Mouse (Mus musculus) adrenal gland, postnatal 36 days (tissue): ENCODE measurements around the gene Castor2. TPM values are rescaled to one million over a fixed set of nuclear protein-coding genes. Genes with fewer than 3 reads are reported as not detected.

Experiments
- DNase-seq, 2 experiments: peaks; one replicate each; pipeline ENCODE4 v3.0.0; 2021; ENCODE audit warnings: mixed read lengths in 1 of 2
- total RNA-seq, 2 experiments: library from RNA; stranded (reverse); gene quantifications; 2 replicates each; pipeline ENCODE4 v1.2.3; 2021

The Castor2 gene
- total RNA-seq, 2 experiments from 2014 or later, result 12.1 TPM

DNA sequence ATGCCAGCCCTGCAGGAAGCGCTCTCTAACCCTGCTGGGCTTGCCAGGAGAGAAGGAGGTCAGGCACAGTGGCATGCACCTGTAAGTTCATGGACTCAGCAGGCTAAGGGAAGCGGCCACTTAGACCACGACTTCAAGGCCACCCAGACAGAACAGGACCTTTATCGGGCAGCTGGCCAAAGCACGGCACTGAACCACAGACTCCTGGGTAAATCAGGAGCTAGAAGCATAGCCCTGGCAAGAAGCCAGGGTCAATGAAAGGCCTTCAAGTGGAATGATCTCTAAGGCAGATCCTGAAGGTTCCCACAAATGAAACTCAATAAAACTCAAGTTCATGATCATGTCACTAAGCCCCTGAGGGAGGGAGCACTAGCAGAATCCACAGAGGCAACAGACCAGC lies 65.2 kb downstream of the Castor2 start:
- DNase-seq, result peak; percentile 68 to 79

- no peak for DNase-seq
Measured at GRCm38 (mm10) chr5:134166642-134167041, 67.1 kb downstream of the Castor2 start.

- no peak for DNase-seq
Measured at GRCm38 (mm10) chr5:134168033-134168432, 68.5 kb downstream of the Castor2 start.

DNA sequence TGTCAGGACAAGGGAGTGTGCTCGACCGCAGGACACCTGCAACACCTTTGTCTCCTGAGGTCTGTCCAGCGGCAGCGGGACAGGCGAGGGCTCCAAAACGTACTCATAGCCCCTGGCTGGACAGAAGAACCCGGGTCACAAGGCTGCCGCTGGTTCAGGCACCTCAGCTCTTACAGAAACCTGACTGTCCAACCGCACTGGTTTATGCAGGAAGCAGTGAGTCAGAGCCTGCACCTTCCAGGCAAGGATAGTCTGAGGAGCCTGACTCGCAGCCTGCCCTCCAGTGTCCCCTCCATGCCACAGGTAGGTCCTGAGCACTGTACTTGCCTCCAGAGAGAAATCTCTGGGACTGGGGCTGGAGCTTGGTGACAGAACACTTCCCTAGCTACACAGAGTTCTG lies 69.7 kb downstream of the Castor2 start:
- no peak for DNase-seq

- DNase-seq, result no peak
Measured at GRCm38 (mm10) chr5:134170167-134170566, 70.7 kb downstream of the Castor2 start.

- peak; percentile 50 to 56 for DNase-seq
Measured at GRCm38 (mm10) chr5:134173206-134173605, 73.7 kb downstream of the Castor2 start.

GRCm38 (mm10) chr5:134175696-134176095 lies 76.2 kb downstream of the Castor2 start:
- DNase-seq, result peak; percentile 21 to 27

- DNase-seq, result peak; percentile 88
Measured at GRCm38 (mm10) chr5:134176169-134176881, 76.8 kb downstream of the Castor2 start, which contains the start of gene Rcc1l. Rcc1l (minus strand) TSS chr5:134176774.

DNA sequence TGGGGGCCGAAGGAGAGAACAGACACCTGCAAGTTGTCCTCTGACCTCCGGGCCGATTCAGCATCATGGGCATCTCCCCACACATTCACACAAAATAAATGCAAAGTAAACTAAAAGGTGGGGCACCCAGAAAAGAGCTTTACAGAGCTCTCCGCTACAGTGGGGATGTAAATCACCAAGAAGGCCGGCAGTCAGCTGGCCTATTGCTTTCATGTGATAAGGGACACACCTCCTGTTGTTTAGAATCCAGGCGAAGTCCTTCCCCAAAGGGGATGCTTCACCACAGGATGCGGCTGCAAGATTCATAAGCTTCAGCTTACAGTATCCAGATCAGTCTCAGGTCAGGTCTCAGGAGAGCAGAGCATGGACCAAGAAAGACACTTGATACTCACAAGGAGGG lies 79.0 kb downstream of the Castor2 start:
- no peak for DNase-seq

DNA sequence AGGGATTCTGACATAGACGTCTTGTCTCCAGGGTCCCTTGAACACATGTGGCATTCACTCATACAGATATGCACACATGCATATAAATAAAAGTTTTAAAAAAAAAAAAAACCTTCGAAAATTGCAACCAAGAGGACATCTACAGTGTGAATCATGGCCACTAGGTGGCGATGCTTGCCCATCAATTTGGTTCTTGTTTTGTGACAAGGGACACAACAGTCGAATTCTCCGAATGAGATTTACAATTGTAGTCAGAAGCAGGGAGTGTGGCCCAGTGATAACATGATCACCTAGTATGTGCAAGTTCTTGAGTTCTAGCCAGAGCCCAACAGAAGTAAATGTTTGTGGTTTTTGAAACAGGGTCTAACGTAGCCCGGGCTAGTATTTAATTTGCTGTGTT lies 80.4 kb downstream of the Castor2 start:
- DNase-seq, result peak; percentile 83 to 84

GRCm38 (mm10) chr5:134182172-134182571 lies 82.7 kb downstream of the Castor2 start:
- no peak for DNase-seq

DNA sequence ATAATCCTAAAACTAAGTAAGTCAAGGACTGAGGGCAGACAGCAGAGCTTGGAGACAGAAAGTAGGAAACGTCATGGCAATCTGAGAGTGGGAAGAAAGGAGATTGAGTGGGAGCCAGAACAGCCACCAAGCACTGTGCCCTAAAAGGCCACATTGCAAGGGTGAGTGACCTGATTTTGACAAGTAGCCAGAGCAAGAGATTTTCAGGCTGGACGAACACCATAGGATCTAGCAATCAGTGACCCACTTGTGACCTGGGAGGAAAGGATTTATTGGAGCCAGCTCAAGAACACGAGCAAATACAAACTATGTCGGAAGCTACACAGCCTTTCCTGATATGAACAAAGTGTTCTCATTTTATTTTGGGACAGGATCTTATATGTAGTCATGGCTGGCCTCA lies 83.2 kb downstream of the Castor2 start:
- DNase-seq, result peak; percentile 51 to 53

GRCm38 (mm10) chr5:134183162-134183561 lies 83.7 kb downstream of the Castor2 start:
- no peak for DNase-seq

DNA sequence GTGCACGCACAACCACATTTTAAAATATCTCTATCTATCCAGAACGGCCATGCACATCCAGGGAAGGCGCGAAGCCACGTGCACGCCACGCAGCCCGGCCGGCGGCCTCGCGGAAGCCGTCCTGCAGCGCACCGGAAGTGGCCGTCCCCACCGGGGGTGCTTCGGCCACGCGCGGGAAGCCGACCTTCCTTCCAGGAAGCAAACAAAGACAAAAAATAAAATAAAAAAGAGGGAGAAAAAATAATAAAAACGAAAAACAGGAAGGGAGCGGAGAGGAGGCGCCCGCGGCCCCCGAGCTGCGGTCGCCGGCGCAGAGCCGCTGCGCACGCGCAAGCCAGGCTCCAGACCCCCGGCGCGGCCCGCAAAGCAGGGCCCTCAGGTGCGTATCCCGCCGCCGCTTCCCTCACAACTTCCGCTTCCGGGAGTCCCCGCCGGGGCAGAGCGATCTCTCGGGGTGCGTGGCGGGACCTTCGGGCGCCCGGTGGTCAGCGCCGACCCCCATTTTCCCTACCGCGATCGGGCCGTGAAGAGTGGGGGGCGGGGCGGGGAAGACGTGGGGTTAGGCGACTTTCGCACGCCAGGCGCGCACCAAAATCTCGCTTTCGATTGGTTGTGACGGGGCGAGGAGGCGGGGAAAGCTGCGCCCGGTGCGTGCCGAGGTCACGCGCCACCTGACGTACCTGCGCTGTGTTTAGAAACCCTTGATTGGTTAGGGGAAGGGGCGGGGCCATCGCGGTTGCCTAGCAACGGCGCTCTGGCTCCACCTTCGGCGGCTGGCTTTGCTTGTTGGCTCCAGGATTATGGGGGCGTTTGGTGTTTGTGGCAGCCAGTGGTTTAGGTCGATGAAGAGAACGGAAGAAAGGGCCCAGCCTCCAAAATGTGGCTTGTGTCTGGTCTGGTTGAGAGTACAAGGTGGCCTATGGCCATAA lies 84.6 kb downstream of the Castor2 start, which contains the start of gene Gtf2ird2:
Gene Gtf2ird2 (plus strand): TSS at position 140 of the 929 bp plus-strand sequence.
- peak; percentile 98 to 99 for DNase-seq

DNA sequence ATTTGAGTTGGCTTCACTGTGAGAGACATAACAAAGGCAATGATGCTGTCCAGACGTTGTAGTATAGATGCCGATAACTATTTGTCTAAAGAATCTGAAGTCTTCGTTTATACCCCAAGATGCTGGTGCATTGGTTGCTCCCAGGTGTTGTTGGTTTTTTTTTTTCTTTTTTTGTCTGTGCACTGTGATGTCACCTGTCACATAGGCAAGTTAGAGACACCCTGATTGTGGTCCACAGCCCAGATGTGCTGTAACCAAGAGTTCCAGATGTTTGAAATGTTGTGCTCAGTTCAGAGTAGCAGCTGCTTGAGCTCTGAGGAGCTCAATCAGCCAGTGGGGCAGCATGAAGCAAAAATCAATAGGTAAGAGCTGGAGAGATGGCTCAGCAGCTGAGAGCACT lies 86.5 kb downstream of the Castor2 start:
- DNase-seq, result no peak

GRCm38 (mm10) chr5:134186961-134187731 lies 87.6 kb downstream of the Castor2 start:
- peak; percentile 56 to 68 for DNase-seq

GRCm38 (mm10) chr5:134188571-134188970 lies 89.1 kb downstream of the Castor2 start:
- DNase-seq, result no peak

DNA sequence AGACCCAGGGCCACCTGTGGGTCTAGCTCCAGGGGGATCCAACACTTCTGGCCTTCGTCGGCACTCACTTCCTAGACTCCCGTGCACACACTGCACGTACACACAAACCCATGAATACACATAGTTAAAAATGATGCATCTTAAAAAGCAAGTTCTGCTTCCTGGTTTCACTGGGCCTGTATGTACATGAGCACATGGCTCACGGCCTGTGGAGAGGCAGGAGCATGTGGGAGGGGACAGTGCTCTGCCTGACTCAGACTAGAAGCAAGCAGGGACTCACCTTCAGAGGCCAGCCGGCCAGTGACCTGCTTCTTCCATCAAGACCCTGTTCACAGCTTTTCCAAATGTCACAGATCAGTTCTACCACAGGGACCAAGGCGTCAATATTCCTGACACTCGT lies 94.2 kb downstream of the Castor2 start:
- no peak for DNase-seq
